Mouse (Mus musculus) heart, postnatal 0 days (tissue): Measurements from ENCODE around the gene Bbs9. TPM values are rescaled to one million over a fixed set of nuclear protein-coding genes. Genes with fewer than 3 reads are reported as not detected.

ENCODE experiments used
- ATAC-seq: fragments of 200-750 bp; cut with Nextera tagmentation; 2 replicates; pipeline ENCODE4 v1.8.0; 2017; ENCODE audit warnings: low read depth, moderate number of reproducible peaks, moderate library complexity; ENCODE audit not compliant: insufficient read depth
- DNase-seq: peaks from one replicate; pipeline ENCODE4 v3.0.0-alpha.2; 2016; ENCODE audit warnings: low spot score
- H3K27ac ChIP-seq: fragments of 300-500 bp; sonication (generic); 2 replicates; pipeline ENCODE4 v1.5.1; 2014; ENCODE audit warnings: low read depth, mild to moderate bottlenecking
- H3K27me3 ChIP-seq: fragments of 300-500 bp; sonication (generic); 2 replicates; pipeline ENCODE4 v1.6.1; 2014; ENCODE audit warnings: low read length, mixed read lengths; ENCODE audit not compliant: control insufficient read depth, insufficient read depth
- H3K36me3 ChIP-seq: fragments of 300-500 bp; sonication (generic); replicated peaks from 2 replicates; pipeline ENCODE4 v1.6.1; 2014; ENCODE audit warnings: low read length, mixed read lengths; ENCODE audit not compliant: control insufficient read depth, insufficient read depth
- H3K4me1 ChIP-seq: fragments of 300-500 bp; sonication (generic); 2 replicates; pipeline ENCODE4 v1.6.1; 2014; ENCODE audit warnings: antibody characterized with exemption; ENCODE audit not compliant: control insufficient read depth, insufficient read depth
- H3K4me2 ChIP-seq: fragments of 300-500 bp; sonication (generic); 2 replicates; pipeline ENCODE4 v1.6.1; 2014; ENCODE audit warnings: low read depth, mild to moderate bottlenecking, low read length, moderate library complexity
- H3K4me3 ChIP-seq: fragments of 300-500 bp; sonication (generic); 2 replicates; pipeline ENCODE4 v1.5.1; 2014; ENCODE audit warnings: low read depth, low read length
- H3K9ac ChIP-seq: fragments of 300-500 bp; sonication (generic); replicated peaks from 2 replicates; pipeline ENCODE4 v1.6.1; 2014; ENCODE audit warnings: low read depth, low read length, mixed read lengths
- H3K9me3 ChIP-seq: fragments of 300-500 bp; sonication (generic); replicated peaks from 2 replicates; pipeline ENCODE4 v1.6.1; 2016; ENCODE audit warnings: low read length; ENCODE audit not compliant: control insufficient read depth
- CTCF ChIP-seq: IDR thresholded peaks from 2 replicates; pipeline ENCODE4 v1.5.1; 2016; ENCODE audit warnings: antibody characterized with exemption, control low read depth, low read depth
- EP300 ChIP-seq: IDR thresholded peaks from 2 replicates; pipeline ENCODE4 v1.6.1; 2016; ENCODE audit warnings: antibody characterized with exemption, low read depth
- WGBS: fragments of 180-500 bp; shearing (Covaris S2); extraction: QIAGEN DNeasy Blood & Tissue Kit; methylation state at CpG from one replicate; pipeline ENCODE4 v1.1.7; 2014; 5-methylcytosine and 5-hydroxymethylcytosine counted together
- polyA plus RNA-seq: library from polyadenylated mRNA; unstranded; fragments of >200 nt; fragmentation: Nextera tagmentation; extraction: Ambion mirVana; gene quantifications from 2 replicates; pipeline ENCODE4 v1.2.1, GENCODE M21; 2015
- total RNA-seq: library from RNA; depleted of rRNA; stranded (reverse); fragments of >200 nt; gene quantifications from 2 replicates; pipeline ENCODE4 v1.2.3, GENCODE M21; 2014; ENCODE audit warnings: low replicate concordance

The Bbs9 gene
- total and polyA plus RNA-seq, 2 experiments from 2014 or later, result 5.2 to 18.9 TPM

GRCm38 (mm10) chr9:22760376-22760775, 284.9 kb downstream of the Bbs9 start:
- Histone ChIP-seq H3K4me2 (no peak overlapping the region), H3K27me3 (no peaks in the 10 kb centered on the region), H3K27ac (no peak overlapping the region), H3K4me3 (no peak overlapping the region), H3K9me3 (no peaks in the 10 kb centered on the region), H3K36me3 (no peaks in the 10 kb centered on the region), H3K9ac (no peak overlapping the region), H3K4me1 (no peaks in the 10 kb centered on the region)
- WGBS, result 75% methylated on average over 4 of the region's 4 CpGs
- TF ChIP-seq CTCF, result no peak
- no peak for TF ChIP-seq EP300
- ATAC-seq (no peak), DNase-seq (no peak)

- ATAC-seq (no peak), DNase-seq (no peak)
- H3K4me2 ChIP-seq, result no peak overlapping the region
- no peaks in the 10 kb centered on the region for H3K9me3 ChIP-seq
- no peaks in the 10 kb centered on the region for H3K27me3 ChIP-seq
- no peaks in the 10 kb centered on the region for H3K4me1 ChIP-seq
- H3K4me3 ChIP-seq, result no peak overlapping the region
- TF ChIP-seq EP300 (no peak), CTCF (no peak)
- H3K27ac ChIP-seq, result no peak overlapping the region
- WGBS, result 68% methylated on average over 8 of the region's 8 CpGs
- H3K36me3 ChIP-seq, result no peaks in the 10 kb centered on the region
- no peak overlapping the region for H3K9ac ChIP-seq
Observed at GRCm38 (mm10) chr9:22761487-22761886, 286.0 kb downstream of the Bbs9 start.

GRCm38 (mm10) chr9:22765618-22766220, 290.2 kb downstream of the Bbs9 start:
- H3K4me3 ChIP-seq, result no peak overlapping the region
- no peak overlapping the region for H3K27ac ChIP-seq
- H3K36me3 ChIP-seq, result no peaks in the 10 kb centered on the region
- no peak for TF ChIP-seq EP300
- no peak for TF ChIP-seq CTCF
- no peaks in the 10 kb centered on the region for H3K27me3 ChIP-seq
- WGBS, result 60% methylated on average over 4 of the region's 4 CpGs
- no peak overlapping the region for H3K9ac ChIP-seq
- H3K4me2 ChIP-seq, result no peak overlapping the region
- H3K4me1 ChIP-seq, result no peaks in the 10 kb centered on the region
- DNase-seq (no peak), ATAC-seq (no peak)
- H3K9me3 ChIP-seq, result no peaks in the 10 kb centered on the region

GRCm38 (mm10) chr9:22767154-22767553, 291.6 kb downstream of the Bbs9 start:
- WGBS, result 74% methylated on average over 5 of the region's 5 CpGs
- Histone ChIP-seq H3K27ac (no peak overlapping the region), H3K9ac (no peak overlapping the region), H3K4me2 (no peak overlapping the region), H3K9me3 (no peaks in the 10 kb centered on the region), H3K27me3 (no peaks in the 10 kb centered on the region), H3K36me3 (no peaks in the 10 kb centered on the region), H3K4me1 (no peaks in the 10 kb centered on the region), H3K4me3 (no peak overlapping the region)
- ATAC-seq (no peak), DNase-seq (no peak)
- TF ChIP-seq CTCF (no peak), EP300 (no peak)

- no peak overlapping the region for H3K9ac ChIP-seq
- 41% methylated on average over 3 of the region's 3 CpGs for WGBS
- DNase-seq (no peak), ATAC-seq (no peak)
- no peaks in the 10 kb centered on the region for H3K9me3 ChIP-seq
- H3K27ac ChIP-seq, result no peak overlapping the region
- no peaks in the 10 kb centered on the region for H3K36me3 ChIP-seq
- no peaks in the 10 kb centered on the region for H3K27me3 ChIP-seq
- TF ChIP-seq CTCF, result no peak
- no peaks in the 10 kb centered on the region for H3K4me1 ChIP-seq
- no peak overlapping the region for H3K4me2 ChIP-seq
- H3K4me3 ChIP-seq, result no peak overlapping the region
Observed at GRCm38 (mm10) chr9:22767860-22768259, 292.3 kb downstream of the Bbs9 start.

- DNase-seq (no peak), ATAC-seq (no peak)
- Histone ChIP-seq H3K4me3 (no peak overlapping the region), H3K27me3 (no peaks in the 10 kb centered on the region), H3K9ac (no peak overlapping the region), H3K4me1 (no peaks in the 10 kb centered on the region), H3K36me3 (no peaks in the 10 kb centered on the region), H3K9me3 (no peaks in the 10 kb centered on the region), H3K4me2 (no peak overlapping the region), H3K27ac (no peak overlapping the region)
- WGBS, result 74% methylated on average over 3 of the region's 3 CpGs
- no peak for TF ChIP-seq EP300
- no peak for TF ChIP-seq CTCF
Observed at GRCm38 (mm10) chr9:22771785-22772184, 296.3 kb downstream of the Bbs9 start.
